Mouse (Mus musculus): ENCODE results near the gene Ccdc97. TPM values are rescaled to one million over a fixed set of nuclear protein-coding genes. Genes with fewer than 3 reads are reported as not detected.

Ccdc97 gene
- polyA plus RNA-seq, 1 experiment, result 52.5 TPM

DNA sequence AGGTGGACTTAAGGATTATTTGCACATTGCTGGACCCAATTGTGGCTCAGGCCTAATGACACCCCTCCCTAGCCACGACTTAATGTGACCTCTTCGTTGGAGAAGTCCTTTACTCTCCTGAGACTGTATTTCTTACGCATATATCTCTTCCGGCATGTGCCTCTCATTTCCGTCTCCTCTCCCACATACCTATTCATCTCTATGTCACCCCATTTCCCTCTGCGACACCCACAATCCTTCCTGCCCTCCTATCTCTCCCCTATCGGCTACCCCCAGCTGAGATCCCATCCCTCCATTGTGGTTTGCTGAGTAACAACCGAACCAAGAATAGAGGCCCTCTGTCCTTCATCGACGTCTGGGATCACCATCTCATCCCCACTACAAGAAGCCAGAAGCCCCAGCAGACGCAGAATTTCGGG is 29.3 kb downstream of the Ccdc97 start:
- H3K27ac ChIP-seq (ENCODE audit: insufficient read depth, low read depth, low read length), result peak overlapping the region; percentile 28; the same call in 1 of the 2 replicates
- 15% methylated on average over 12 of the region's 12 CpGs for WGBS

DNA sequence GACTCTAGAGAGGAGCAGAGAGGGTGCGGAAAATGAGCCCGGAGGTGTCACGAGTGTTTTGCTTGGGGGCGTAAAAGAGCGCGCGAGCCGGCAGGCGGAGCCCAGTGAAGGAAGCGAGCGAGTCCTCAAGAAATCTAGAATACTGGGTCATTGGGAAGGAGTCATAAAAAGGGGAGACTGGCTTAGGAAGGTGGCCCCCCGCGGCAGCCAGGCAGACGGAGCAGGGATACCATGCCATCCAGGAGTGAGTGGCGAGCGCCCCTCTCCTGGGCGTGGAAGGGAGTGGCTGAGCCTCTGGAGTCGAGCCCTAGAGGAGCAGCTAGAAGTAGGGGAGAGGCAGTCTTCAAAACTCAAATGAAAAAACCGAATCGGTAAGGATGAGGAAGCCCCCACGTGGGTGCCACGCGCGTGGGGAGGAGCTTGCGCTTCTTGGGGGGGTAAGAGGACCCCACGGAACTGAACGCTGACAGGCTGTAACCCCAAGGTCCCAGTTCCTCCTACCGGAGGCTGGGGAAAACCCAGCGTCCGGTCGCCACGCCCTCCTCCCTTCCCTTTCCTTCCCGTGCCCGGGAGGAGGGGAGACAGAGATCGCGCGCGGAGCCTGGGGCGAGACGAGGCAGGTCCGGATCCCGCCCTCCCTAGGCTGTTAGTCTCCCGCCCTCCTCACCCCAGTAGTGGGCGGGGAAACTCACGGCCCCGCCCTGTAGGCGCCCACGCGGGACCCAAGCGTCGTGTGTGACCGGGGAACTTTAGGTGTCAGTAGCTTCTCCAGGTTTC is 29.9 kb downstream of the Ccdc97 start:
- TF ChIP-seq POLR2A (IDR thresholded peaks at IDR 0.05; ENCODE audit: low read depth, low read length) (no peak), CTCF (conservative IDR thresholded peaks at IDR 0.05; ENCODE audit: insufficient read depth, insufficient read length, low read depth, low read length) (no peak)
- WGBS, result under 1% methylated on average over 52 of the region's 52 CpGs
- Histone ChIP-seq H3K27me3 (replicated peaks; ENCODE audit: control insufficient read depth, insufficient read depth, low read length) (no peaks in the 10 kb centered on the region), H3K36me3 (ENCODE audit: control insufficient read depth, insufficient read depth, low read length) (no peaks in the 10 kb centered on the region), H3K4me1 (ENCODE audit: control insufficient read depth, insufficient read depth, low read length) (peaks cover 7% of the 10 kb centered on the region; the same call in 1 of the 2 replicates), H3K4me3 (ENCODE audit: insufficient read depth, low read depth, low read length) (peak overlapping the region; percentile 84), H3K27ac (ENCODE audit: insufficient read depth, low read depth, low read length) (peak overlapping the region; percentile 28)
- DNase-seq, result peak; percentile 87

More for the DNA sequence above, 29.3 kb downstream of the Ccdc97 start:
- TF ChIP-seq CTCF (conservative IDR thresholded peaks at IDR 0.05; ENCODE audit: insufficient read depth, insufficient read length, low read depth, low read length) (no peak), POLR2A (IDR thresholded peaks at IDR 0.05; ENCODE audit: low read depth, low read length) (no peak)
- no peak for DNase-seq
- Histone ChIP-seq H3K4me3 (ENCODE audit: insufficient read depth, low read depth, low read length) (peak overlapping the region; percentile 84), H3K36me3 (ENCODE audit: control insufficient read depth, insufficient read depth, low read length) (no peaks in the 10 kb centered on the region), H3K4me1 (ENCODE audit: control insufficient read depth, insufficient read depth, low read length) (peaks cover 7% of the 10 kb centered on the region; the same call in 1 of the 2 replicates), H3K27me3 (replicated peaks; ENCODE audit: control insufficient read depth, insufficient read depth, low read length) (no peaks in the 10 kb centered on the region)

DNA sequence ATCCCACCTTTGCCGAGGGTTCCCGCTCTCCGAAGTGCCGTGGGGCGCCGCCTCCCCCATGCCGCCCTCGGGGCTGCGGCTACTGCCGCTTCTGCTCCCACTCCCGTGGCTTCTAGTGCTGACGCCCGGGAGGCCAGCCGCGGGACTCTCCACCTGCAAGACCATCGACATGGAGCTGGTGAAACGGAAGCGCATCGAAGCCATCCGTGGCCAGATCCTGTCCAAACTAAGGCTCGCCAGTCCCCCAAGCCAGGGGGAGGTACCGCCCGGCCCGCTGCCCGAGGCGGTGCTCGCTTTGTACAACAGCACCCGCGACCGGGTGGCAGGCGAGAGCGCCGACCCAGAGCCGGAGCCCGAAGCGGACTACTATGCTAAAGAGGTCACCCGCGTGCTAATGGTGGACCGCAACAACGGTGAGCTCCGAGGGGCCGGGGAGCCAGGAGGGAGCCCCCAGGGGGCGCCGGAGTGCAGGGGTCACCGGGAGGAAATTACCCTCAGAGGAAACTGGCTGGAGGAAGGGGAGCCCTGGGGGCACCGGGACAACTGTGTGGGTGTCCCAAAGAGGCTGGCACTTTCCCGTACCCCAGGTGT is 31.0 kb downstream of the Ccdc97 start:
- TF ChIP-seq CTCF (conservative IDR thresholded peaks at IDR 0.05; ENCODE audit: insufficient read depth, insufficient read length, low read depth, low read length) (no peak), POLR2A (IDR thresholded peaks at IDR 0.05; ENCODE audit: low read depth, low read length) (no peak)
- Histone ChIP-seq H3K4me3 (ENCODE audit: insufficient read depth, low read depth, low read length) (peak overlapping the region; percentile 84), H3K27ac (ENCODE audit: insufficient read depth, low read depth, low read length) (peak overlapping the region; percentile 51; the same call in 1 of the 2 replicates), H3K27me3 (replicated peaks; ENCODE audit: control insufficient read depth, insufficient read depth, low read length) (no peaks in the 10 kb centered on the region), H3K36me3 (ENCODE audit: control insufficient read depth, insufficient read depth, low read length) (no peaks in the 10 kb centered on the region), H3K4me1 (ENCODE audit: control insufficient read depth, insufficient read depth, low read length) (peaks cover 7% of the 10 kb centered on the region; the same call in 1 of the 2 replicates)
- peak; percentile 51 for DNase-seq
- WGBS, result under 1% methylated on average over 47 of the region's 47 CpGs

DNA sequence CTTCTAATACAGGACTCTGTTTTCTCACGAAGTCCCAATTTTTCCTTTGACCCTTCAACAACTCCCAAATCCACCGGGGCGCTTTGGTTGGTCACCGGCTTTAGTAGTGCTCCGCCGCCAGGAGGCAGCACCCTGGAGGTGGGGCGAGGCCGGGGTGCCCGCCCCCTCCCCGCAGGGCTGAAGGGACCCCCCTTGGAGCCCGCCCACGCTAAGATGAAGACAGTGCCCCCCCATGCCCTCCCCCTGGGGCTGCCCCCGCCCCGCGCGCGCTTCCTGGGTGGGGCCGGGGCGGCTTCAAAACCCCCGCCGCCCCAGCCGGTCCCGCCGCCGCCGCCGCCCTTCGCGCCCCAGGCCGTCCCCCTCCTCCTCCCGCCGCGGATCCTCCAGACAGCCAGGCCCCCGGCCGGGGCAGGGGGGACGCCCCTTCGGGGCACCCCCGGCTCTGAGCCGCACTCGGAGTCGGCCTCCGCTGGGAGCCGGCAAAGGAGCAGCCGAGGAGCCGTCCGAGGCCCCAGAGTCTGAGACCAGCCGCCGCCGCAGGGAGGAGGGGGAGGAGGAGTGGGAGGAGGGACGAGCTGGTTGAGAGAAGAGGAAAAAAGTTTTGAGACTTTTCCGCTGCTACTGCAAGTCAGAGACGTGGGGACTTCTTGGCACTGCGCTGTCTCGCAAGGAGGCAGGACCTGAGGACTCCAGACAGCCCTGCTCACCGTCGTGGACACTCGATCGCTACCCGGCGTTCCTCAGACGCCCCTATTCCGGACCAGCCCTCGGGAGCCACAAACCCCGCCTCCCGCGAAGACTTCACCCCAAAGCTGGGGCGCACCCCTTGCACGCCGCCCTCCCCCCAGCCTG is 32.0 kb downstream of the Ccdc97 start, which contains the start of gene Tgfb1:
Gene Tgfb1 (plus strand): TSS at position 323 of the 852 bp plus-strand sequence.
- Histone ChIP-seq H3K4me3 (ENCODE audit: insufficient read depth, low read depth, low read length) (peak within 1 kb of the TSS; percentile 84), H3K36me3 (ENCODE audit: control insufficient read depth, insufficient read depth, low read length) (no peaks in the 10 kb centered on the region), H3K27ac (ENCODE audit: insufficient read depth, low read depth, low read length) (peak within 1 kb of the TSS; percentile 51), H3K27me3 (replicated peaks; ENCODE audit: control insufficient read depth, insufficient read depth, low read length) (no peaks in the 10 kb centered on the region), H3K4me1 (ENCODE audit: control insufficient read depth, insufficient read depth, low read length) (peaks cover 7% of the 10 kb centered on the region; the same call in 1 of the 2 replicates)
- WGBS, result under 1% methylated on average over 51 of the region's 69 CpGs
- peak; percentile 50 for TF ChIP-seq CTCF (conservative IDR thresholded peaks at IDR 0.05; ENCODE audit: insufficient read depth, insufficient read length, low read depth, low read length)
- no peak for TF ChIP-seq POLR2A (IDR thresholded peaks at IDR 0.05; ENCODE audit: low read depth, low read length)
- peak; percentile 83 for DNase-seq

DNA sequence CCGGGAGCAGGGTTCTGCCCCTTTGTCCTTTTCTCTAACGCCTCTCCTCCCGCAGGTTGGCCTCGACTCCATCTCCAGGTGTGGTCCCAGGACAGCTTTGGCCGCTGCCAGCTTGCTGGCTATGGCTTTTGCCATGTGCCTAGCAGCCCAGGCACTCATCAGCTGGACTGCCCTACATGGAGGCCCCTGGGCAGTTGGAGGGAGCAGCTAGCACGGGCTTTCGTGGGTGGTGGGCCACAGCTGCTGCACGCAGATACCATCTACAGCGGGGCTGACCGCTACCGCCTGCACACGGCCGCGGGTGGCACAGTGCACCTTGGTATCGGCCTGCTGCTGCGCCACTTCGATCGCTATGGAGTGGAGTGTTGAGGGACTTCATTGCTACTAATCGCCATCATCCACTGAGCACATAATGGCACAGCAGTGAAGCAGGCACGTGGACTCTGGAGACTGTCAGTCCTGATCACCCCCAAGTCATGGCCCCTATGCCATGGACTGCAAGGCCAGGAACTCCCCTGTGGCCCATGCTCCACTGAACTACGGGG is 32.9 kb downstream of the Ccdc97 start:
- DNase-seq, result no peak
- Histone ChIP-seq H3K27ac (ENCODE audit: insufficient read depth, low read depth, low read length) (no peak overlapping the region), H3K4me1 (ENCODE audit: control insufficient read depth, insufficient read depth, low read length) (peaks cover 12% of the 10 kb centered on the region; the same call in 1 of the 2 replicates), H3K36me3 (ENCODE audit: control insufficient read depth, insufficient read depth, low read length) (no peaks in the 10 kb centered on the region), H3K4me3 (ENCODE audit: insufficient read depth, low read depth, low read length) (peak overlapping the region; percentile 84; the same call in 1 of the 2 replicates), H3K27me3 (replicated peaks; ENCODE audit: control insufficient read depth, insufficient read depth, low read length) (no peaks in the 10 kb centered on the region)
- no peak for TF ChIP-seq CTCF (conservative IDR thresholded peaks at IDR 0.05; ENCODE audit: insufficient read depth, insufficient read length, low read depth, low read length)
- no peak for TF ChIP-seq POLR2A (IDR thresholded peaks at IDR 0.05; ENCODE audit: low read depth, low read length)
- WGBS, result 75% methylated on average over 21 of the region's 21 CpGs

DNA sequence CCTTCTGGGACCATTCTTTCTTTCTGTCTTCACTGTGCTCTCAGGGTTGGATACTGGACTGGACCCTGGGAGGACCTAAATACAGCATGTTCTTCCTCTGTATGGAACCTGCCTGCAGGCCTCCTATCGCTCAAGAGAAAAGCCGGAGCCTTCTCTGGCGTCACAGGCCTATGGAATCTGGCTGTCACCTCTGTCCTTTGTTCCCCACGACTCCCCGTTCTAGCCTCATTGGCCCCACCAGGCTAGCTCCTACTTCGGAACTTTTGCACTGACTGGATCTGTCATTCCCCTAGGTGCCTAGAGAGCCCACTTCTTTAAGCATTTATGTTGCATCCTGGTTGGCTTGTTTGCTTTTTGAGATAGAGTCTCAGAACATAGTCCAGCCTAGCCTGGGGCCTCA is 34.2 kb downstream of the Ccdc97 start:
- 91% methylated on average over 6 of the region's 6 CpGs for WGBS
- DNase-seq, result no peak
- no peak overlapping the region for H3K27ac ChIP-seq (ENCODE audit: insufficient read depth, low read depth, low read length)
- H3K4me1 ChIP-seq (ENCODE audit: control insufficient read depth, insufficient read depth, low read length), result peaks cover 12% of the 10 kb centered on the region; the same call in 1 of the 2 replicates
- TF ChIP-seq CTCF (conservative IDR thresholded peaks at IDR 0.05; ENCODE audit: insufficient read depth, insufficient read length, low read depth, low read length), result no peak
- no peaks in the 10 kb centered on the region for H3K36me3 ChIP-seq (ENCODE audit: control insufficient read depth, insufficient read depth, low read length)
- H3K4me3 ChIP-seq (ENCODE audit: insufficient read depth, low read depth, low read length), result no peak overlapping the region
- no peaks in the 10 kb centered on the region for H3K27me3 ChIP-seq (replicated peaks; ENCODE audit: control insufficient read depth, insufficient read depth, low read length)
